Mouse (Mus musculus) WW6 (cell line): Measurements from ENCODE around the gene Acot3.
"Not testable (repeated sequence)": the region's sequence is repeated elsewhere in the genome, so short reads cannot be mapped to it uniquely, and the experiment has no call there.

Source experiments
- DNase-seq: peaks from one replicate; pipeline ENCODE4 v3.0.0-alpha.2; 2013; ENCODE audit warnings: low read depth, low spot score

Acot3 gene

GRCm38 (mm10) chr12:84051937-84052474 is at the start of gene Acot3:
TSS of gene Acot3 (plus strand) at chr12:84052144.
- no peak for DNase-seq

- no peak for DNase-seq
These were observed 48.1 kb upstream of the Acot3 start for GRCm38 (mm10) chr12:84003866-84004265.

- no peak for DNase-seq
These were observed 43.7 kb upstream of the Acot3 start for GRCm38 (mm10) chr12:84008251-84008650.

- DNase-seq = no peak
These were observed 43.2 kb upstream of the Acot3 start for GRCm38 (mm10) chr12:84008729-84009128.

- DNase-seq = not testable (repeated sequence)
These were observed 42.6 kb upstream of the Acot3 start, which contains the start of gene Acot1 for GRCm38 (mm10) chr12:84009171-84009965. TSS of gene Acot1 (plus strand) at chr12:84009490.

GRCm38 (mm10) chr12:84010201-84010600 is 41.7 kb upstream of the Acot3 start:
- no peak for DNase-seq

GRCm38 (mm10) chr12:84011251-84012040 is 40.5 kb upstream of the Acot3 start:
- DNase-seq = no peak

- DNase-seq = no peak
These were observed 38.8 kb upstream of the Acot3 start for GRCm38 (mm10) chr12:84013130-84013529.

GRCm38 (mm10) chr12:84013701-84014100 is 38.2 kb upstream of the Acot3 start:
- no peak for DNase-seq

- not testable (repeated sequence) for DNase-seq
These were observed 31.4 kb upstream of the Acot3 start for GRCm38 (mm10) chr12:84020528-84020927.

- not testable (repeated sequence) for DNase-seq
These were observed 29.7 kb upstream of the Acot3 start for GRCm38 (mm10) chr12:84022266-84022665.

GRCm38 (mm10) chr12:84023052-84023745 is 28.7 kb upstream of the Acot3 start:
- no peak for DNase-seq

GRCm38 (mm10) chr12:84025888-84026287 is 26.1 kb upstream of the Acot3 start:
- DNase-seq = no peak

- DNase-seq = not testable (repeated sequence)
These were observed 23.6 kb upstream of the Acot3 start for GRCm38 (mm10) chr12:84028328-84028727.

GRCm38 (mm10) chr12:84029043-84029442 is 22.9 kb upstream of the Acot3 start:
- not testable (repeated sequence) for DNase-seq

- DNase-seq = no peak
These were observed 21.1 kb upstream of the Acot3 start for GRCm38 (mm10) chr12:84030659-84031332.

GRCm38 (mm10) chr12:84032854-84033253 is 19.1 kb upstream of the Acot3 start:
- DNase-seq = no peak

- DNase-seq = not testable (repeated sequence)
These were observed 18.6 kb upstream of the Acot3 start for GRCm38 (mm10) chr12:84033302-84033701.

GRCm38 (mm10) chr12:84034108-84034507 is 17.8 kb upstream of the Acot3 start:
- no peak for DNase-seq

GRCm38 (mm10) chr12:84038241-84038640 is 13.7 kb upstream of the Acot3 start, which contains the start of gene Acot4:
TSS of gene Acot4 (plus strand) at chr12:84038379.
- not testable (repeated sequence) for DNase-seq

GRCm38 (mm10) chr12:84038691-84039111 is 13.2 kb upstream of the Acot3 start, which contains the start of gene Gm49366:
TSS of gene Gm49366 (plus strand) at chr12:84038935.
- DNase-seq = not testable (repeated sequence)
